Mouse (Mus musculus): ENCODE results near the gene Ppp2r5e.

The Ppp2r5e gene

DNA sequence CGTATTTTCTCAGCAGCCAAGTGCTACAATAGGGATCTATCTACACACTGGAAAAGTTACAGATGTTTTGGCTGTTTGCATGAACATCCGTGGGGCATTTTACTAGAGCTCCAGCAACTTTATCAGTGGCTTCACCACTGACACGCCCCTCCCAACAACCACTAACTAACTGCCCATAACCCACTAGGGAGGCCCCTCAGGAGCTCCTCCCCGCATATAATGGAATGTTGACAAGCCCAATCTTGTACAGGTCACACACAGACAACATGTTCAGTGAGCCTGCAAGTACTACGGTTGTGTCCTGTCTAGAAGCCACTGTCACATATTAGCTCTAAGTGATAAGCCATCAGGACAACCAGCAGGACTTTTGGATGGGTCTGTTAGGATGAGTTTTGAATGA, 18.8 kb downstream of the Ppp2r5e start:
- DNase-seq (ENCODE audit: low spot score in 2 of 2), result no peak

DNA sequence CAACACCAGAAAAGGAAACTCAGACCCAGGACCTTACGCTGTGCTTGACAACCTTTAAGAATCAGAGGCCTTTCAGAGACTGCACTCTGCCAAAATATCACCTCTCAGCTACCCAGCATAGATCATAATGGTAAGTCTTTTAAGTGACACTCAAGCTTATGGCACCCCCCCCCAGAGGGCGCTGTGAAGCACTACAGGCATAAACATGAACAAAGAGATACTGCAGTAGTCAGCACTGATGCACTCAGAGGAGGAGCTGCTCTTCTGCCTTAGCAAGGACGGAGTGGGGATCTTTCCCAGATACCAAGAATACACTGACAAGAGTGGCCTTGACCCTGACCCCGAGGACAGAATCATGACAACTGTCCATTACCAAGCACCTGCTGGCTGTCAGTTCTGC, 23.8 kb downstream of the Ppp2r5e start:
- DNase-seq (ENCODE audit: low spot score in 2 of 2), result no peak

DNA sequence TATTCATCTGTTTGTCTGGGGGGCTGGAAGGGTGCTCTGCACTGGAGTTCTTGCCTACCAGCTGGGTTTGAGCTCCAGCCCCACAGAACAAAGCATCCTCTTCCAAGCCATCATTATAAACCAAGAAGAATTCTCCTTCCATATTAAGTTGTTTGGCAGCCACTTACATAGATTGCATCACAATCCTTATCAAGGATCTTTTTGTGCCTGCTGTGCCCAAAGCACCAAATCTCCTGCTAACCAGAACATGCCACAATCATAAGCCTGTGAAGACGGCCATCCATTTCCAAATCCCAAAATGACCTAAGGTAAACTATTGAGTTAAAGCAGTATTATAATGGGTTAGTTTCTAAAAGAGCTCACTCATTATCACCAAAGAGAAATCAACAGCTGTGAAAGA, 25.9 kb downstream of the Ppp2r5e start:
- DNase-seq (ENCODE audit: low spot score in 2 of 2), result no peak

DNA sequence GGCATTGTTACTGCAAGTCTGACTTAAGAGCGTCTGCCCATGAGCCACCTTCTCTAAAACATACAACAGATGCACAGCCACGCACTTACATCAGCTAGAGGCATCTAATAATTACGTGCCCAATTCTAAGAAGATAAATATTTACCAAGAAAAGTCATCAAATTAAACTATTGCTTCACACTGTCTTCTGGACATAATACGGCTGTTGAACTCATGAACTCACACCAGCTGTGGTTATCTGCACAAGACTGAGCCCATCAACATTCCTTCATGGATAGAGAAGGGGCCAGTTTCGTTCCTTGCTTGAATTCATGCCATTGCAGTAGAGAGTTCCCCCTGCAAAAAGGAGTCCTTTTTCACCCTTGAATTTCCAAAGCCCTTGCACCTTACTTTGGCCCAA, 28.3 kb downstream of the Ppp2r5e start:
- no peak for DNase-seq (ENCODE audit: low spot score in 2 of 2)

DNA sequence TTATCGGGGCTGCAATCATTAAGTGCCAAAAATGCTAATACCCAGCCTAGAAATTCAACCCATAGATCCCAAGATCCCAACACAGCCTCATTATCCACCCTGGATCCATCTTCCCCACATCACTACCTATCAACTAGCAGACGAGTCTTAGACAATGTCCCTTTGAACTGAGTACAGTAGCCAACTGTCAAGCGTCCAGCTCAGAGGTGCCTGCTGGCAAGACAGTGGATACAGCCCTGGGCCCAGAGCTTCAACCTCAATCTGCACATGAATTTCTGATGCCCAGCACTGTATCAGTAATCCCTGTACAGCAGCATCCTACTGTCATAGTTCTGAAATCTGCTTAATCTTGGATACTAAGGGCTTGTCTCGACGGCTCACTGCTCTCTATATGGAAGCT, 30.3 kb downstream of the Ppp2r5e start:
- no peak for DNase-seq (ENCODE audit: low spot score in 2 of 2)

DNA sequence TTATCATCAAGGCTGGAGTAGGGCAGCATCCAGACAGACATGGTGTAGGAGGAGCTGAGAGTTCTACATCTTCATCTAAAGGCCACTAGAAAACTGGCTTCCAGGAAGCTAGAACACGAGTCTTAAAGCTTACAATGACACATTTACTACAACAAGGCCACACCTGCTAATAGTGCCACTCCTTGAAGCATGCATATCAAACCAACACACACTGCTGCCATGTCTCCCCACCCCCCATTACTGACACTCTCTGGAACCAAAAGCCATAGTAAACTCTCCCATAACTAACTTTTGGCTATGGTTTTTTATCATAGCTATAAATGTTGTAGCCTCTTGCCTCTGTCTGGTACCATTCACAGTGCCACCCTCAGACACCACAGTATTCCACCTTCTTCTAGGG, 31.5 kb downstream of the Ppp2r5e start:
- DNase-seq (ENCODE audit: low spot score in 2 of 2), result no peak

DNA sequence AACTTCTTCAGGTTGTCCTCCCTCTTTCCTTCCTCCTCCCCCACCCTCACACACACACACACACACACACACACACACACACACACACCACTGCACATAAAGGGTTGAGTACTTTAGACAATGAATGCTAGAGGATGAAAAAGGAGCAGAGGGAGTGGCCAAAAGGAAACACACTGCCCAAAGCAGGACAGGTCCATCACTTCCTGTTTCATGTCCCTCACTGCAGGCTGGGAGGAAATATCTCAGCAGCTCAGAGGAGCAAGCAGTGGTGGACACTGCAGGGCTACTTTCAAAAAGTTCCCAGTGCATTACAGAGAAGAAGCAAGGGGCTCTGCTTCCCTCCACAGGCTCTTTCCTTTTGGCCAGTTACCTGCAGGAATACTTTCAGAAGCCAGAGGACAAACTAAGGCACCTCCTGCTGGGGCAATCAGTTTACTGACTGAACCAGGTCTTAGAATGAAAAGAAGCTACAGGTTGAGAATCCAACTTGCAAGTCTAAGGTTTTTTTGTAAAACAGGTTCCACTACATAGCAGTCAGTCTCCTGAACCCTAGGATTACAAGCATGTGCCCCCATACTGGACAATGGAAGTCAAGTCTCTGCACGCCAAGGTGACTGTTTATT, 32.9 kb downstream of the Ppp2r5e start:
- DNase-seq (ENCODE audit: low spot score in 2 of 2), result no peak

DNA sequence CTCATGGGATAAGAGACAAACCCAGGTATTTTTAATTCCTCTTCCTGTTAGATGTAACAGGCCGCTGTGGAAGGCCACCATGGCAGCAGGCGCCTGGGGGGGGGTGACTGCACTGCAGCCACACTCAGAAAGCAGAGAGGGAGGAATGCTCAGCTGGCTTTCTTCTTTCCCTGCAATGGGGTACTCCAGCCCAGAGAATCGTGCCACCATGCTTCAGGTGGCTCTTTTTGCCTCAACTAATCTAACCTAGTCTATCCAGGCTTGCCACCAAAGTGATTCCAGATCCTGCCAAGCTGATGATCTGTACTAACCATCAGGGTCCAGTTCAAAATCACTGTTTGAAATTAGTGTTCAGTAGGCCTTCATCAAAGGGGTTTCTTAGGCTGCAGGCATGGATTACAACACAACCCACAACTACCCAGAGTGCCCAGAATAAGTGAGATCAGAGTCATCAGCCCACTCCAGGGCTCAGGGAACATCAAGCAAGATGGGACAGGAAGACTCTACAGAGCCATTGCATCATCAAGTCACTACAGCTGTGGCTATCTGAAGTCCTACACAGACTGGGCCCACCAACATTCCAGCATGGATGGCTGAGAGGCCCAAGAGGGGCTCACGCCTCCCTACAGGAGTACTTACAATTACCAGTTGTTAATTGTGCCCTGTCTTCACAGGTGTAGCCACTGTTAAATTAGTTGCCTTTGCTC, 35.2 kb downstream of the Ppp2r5e start:
- DNase-seq (ENCODE audit: low spot score in 2 of 2), result no peak

DNA sequence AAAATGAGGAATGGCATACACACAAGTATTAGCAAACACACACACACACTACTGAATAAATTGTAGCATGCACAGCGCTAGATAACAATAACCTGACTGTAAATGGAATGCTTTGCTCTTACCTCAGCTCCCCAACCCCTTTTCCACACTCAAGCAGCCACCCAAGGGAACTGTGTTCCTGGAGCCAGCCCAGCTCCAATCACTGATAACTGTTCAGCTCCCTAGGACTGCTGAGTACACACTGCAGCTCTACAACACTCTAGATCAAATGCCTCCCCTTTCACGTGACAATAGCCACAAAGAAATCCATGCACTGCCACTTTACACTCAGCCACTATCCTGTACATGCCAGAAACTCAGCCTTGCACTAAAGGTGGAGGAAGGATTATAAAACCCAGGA, 36.8 kb downstream of the Ppp2r5e start:
- no peak for DNase-seq (ENCODE audit: low spot score in 2 of 2)

DNA sequence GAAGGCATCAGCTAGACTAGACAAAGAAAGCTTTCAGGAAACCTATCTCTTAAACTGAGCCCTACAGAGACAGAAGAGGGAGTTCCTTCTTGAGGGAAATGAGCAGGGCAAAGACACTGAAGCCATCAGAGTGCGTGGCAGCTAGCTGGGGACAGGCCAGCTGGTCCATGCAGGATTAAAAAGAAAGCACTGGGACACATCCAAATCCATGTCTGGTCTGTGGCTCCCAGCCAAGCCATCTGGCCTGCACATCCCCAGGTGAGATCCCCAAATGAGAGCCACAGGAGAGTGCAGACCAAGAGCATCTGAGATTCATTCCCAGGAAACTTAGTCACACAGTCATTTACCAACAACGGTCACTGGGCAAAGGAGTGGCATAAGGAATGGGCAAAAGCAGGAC, 38.2 kb downstream of the Ppp2r5e start:
- DNase-seq (ENCODE audit: low spot score in 2 of 2), result no peak

DNA sequence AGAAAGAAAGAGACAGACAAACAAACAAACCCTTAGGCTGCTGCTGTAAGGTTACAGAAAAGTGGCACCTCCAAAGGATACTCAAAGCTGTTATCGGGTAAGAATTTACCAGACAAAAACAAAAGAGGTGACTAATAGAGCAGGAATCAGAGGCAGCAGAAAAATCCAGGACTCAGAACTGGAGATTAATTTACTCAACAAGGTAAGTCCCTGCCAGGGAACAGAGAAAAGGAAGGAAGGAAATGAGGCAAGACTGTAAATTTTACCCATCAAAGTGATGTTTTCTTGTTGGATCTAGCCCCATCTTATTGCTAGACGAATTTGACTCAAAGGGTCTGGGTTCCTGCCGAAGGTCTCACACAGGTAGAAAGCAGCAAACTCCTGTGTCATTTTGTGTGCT, 41.0 kb downstream of the Ppp2r5e start:
- DNase-seq (ENCODE audit: low spot score in 2 of 2), result no peak

DNA sequence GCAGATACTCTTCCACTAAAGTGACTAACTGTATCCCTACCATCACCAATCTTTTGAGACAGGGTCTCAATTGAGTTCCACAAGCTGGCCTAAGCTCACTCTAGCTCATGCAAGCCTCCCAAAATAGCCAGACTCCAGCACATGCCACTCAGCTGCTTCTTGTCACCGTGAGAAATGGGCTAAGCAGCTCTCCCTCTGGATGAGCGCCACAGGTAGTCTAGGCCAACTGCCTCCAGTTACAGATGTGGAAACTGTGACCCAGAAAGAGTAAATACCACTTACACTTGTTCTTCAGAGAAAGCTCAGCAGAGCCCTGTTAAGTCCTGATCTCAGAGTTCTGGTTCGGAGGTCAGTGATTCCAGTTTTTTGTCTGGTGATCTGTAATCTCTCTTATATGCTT, 43.7 kb downstream of the Ppp2r5e start:
- no peak for DNase-seq (ENCODE audit: low spot score in 2 of 2)

DNA sequence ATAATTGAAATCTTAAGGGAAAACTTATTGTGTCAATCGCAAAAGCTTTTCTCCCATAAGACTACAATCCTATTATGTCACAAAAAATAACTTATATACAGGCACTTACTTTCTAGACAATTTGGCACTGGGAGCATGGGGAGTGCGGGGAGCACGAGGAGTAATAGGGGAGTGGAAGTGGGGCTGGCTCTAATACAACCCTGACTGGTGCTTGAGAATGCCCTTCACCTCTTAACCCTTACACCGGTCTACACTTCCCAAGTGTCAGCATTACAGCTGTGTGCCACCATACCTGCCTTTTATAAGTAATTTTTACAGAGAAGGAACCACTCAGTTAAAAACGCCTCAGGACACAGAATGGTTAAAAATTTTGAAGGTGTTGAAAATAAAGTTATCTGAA, 44.4 kb downstream of the Ppp2r5e start:
- no peak for DNase-seq (ENCODE audit: low spot score in 2 of 2)

DNA sequence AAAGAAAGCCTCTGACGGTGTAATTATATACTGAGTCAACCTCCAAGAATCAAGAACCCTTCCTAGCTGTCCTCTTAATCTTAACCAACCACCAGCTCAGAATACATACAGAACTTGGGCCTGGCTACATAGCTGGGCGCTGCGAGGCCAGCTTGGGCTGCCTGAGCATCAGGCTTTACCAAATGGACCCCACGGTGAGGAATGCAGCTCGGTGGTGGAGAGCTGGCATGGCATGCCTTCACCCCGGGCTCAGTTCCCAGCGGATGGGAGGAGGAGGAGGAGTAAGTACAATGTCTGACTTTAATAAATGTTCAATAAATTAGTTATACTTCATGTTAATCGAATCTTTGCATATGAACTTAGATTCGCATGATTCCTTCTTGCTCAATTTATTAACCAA, 47.0 kb downstream of the Ppp2r5e start:
- DNase-seq (ENCODE audit: low spot score in 2 of 2), result no peak

DNA sequence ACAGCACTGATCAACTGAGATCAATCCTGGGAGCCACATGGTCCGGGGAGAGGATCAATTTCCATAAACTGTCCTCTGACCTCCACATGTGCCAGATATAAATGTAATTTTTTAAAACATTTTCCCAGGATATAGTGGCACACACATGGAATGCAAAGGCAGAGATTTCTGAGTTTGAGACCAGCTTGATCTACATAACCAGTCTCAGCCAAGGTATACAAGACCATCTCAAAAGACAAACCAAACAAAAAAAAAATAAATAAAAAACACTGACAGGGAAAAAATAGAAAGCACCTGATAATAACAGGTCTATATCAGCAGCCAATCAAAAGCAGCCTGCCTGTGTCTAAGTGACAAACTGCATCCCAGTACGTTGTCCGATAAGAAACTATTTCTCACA, 48.9 kb downstream of the Ppp2r5e start:
- no peak for DNase-seq (ENCODE audit: low spot score in 2 of 2)

DNA sequence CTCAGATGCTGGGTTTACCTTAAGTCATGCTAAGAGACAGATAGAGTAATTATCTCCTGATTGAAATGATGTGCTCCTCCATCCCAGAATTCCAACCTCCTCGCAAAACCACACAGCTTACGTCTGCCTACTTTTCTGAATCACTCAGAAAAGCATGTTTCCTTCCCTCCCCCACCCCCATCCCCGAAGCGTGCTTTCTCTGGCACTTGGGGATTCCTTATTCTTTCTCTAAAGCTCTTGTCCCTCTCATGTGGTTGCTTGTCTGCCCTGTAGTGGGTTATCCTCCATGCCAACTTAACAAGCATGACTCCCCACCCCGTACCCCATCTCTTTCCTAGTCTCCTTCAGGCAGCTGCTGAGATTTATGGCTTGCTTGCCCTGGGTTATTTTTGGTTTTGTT, 49.8 kb downstream of the Ppp2r5e start:
- DNase-seq (ENCODE audit: low spot score in 2 of 2), result no peak

DNA sequence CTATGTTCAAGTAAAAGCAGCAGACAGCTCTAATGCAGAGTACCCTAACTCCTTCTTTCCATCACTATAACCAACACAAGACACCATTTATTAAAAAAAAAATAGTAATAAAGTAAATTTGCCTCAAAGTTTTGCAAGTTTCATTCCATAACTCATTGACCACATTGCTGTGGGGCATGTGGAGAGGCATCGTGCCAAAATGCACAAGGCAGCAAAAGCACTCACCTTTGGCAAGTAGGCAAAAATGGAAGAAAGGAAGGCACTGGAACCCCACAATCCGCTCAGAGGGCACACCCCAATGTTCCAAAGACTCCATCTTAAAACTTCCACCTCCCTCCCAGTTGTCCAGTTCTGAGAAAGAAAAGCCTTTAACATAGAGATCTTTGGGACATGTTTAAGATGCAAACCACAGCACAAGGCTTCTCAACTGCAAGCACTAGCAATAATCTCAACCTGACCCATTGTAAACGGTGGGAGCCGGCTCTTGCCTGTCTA, 50.6 kb downstream of the Ppp2r5e start:
- no peak for DNase-seq (ENCODE audit: low spot score in 2 of 2)

DNA sequence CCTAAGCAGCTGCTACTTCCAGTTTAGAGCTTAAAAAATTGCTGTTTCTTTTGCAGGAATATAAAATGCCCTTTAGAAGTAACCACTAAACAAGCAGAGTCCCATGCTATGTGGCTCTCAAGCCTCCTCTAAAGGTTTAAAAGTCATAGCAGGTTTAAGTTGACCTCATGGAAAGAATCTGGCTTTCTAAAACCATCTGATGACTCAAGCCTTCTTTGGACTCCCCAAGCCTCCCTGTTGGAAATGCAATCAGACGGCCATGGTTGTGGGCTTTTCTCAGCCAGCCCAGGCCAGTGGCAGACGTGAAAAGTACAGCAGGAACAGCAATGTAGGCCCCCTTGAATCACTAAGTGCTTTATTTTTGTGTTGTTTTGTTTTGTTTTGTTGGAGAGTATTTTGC, 51.4 kb downstream of the Ppp2r5e start:
- no peak for DNase-seq (ENCODE audit: low spot score in 2 of 2)

DNA sequence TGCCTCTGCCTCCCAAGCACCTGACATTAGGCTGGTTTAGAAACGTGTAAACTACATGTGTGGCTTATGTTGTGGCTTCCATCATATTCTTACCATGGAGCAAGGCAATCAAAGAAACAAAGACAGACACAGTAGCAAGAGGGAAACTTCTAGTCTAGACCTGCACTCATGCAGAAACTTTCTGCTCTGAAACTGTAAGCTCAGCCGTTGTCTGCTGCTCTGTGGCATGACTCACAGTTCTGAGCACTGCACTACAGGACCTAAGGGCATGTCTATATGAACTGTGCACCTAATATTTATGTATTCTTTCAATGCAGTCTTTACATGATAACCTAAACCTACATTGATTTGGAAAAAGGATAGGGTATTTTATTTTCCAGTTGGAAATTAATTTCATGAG, 51.8 kb downstream of the Ppp2r5e start:
- no peak for DNase-seq (ENCODE audit: low spot score in 2 of 2)

DNA sequence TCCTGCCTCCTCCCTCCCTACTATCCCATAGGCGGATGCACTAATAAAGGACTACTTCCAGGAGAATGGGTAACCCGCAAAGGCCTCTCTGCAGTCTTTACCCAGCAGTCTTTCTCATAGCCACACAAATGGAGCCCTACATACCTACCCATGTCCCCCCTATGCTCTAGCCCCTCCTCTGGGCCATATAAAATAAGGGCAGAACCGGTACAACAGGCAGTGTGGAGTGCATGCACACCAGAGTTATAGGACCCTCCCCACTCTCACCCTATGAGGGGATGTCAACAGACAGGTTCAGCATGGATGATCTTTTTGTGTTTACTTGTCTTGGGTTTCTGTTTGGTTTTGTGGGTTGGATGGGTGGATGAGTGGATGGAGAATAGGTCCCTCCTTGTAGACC, 52.7 kb downstream of the Ppp2r5e start:
- DNase-seq (ENCODE audit: low spot score in 2 of 2), result no peak

DNA sequence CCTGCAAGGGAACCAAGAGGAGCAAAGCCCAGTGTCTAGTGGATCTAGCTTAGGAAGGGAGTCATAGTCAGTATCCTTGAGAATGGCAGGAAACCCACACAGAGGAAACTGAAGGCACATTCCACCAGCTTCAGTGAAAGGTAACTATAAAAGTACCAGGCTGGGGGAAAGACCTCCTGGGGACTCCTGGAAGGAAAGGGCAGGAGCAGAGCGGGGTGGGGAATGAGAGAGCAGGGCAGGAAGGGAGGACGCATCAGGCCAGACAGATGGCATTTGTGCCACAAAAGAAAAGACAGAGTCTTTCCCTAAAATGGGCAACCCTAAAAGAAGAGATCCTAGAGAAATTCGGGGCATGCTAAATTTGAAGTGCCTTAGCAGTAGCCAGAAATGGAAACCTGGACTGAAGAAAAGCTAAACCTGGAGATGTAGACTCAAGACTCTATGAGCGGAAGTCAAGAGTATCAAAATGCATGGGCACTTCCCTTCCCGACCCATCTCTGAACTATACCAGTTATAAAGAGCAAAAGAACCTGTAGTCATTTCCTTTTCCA, 55.3 kb downstream of the Ppp2r5e start:
- DNase-seq (ENCODE audit: low spot score in 2 of 2), result no peak

DNA sequence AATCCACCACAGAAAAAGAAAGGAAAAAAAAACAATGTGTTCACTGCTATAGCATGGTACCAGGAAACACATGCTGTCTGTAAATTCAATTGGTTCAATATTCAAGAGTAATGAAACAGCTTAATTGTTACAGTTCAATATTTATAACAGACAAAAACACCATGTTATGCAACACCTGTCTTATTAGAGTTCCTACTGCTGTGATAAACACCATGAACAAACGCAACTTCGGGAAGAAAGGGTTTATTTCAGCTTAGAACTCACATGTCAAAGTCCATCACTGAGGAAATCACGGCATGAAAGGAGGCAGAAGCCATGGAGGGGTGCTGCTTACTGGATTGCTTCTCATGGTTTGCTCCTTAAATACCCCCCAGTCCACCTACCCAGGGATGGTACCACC, 56.8 kb downstream of the Ppp2r5e start:
- DNase-seq (ENCODE audit: low spot score in 2 of 2), result no peak

DNA sequence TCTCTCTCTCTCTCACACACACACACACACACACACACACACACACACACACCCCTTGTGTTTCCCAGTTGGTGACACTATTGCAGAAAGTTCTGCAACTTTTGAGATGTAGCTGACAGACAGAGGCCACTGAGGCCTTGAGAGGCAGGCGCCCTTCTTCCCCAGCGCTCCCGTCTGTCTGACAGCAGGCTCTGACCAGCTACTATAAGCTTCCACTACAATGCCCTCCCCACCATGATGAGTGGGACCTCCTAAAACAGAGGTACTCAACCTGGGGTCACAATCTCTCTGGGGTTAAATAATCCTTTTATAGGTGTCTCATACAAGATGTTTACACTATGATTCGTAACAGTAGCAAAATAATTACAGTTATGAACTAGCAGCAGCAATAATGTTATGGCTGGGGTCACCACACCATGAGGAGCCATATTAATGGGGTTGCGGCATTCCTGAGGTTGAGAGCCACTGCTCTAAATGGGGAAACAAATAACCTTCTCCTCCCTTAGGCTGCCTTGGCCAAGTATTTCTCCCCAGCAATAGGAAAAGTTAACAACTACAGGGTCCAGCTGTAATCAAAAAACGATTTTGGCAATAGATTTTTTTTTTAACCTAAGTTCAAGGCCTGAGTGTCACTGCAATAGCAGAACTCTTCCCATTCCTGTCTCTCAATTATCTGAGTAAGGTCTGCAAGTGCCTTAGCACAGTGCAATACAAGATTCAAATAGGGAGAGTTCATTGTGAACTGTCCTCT, 58.2 kb downstream of the Ppp2r5e start:
- no peak for DNase-seq (ENCODE audit: low spot score in 2 of 2)

All from urinary bladder, postnatal 4 days (tissue).